Mouse (Mus musculus) heart, embryonic 16.5 days (tissue): ENCODE data around the gene Gli3. TPM values are rescaled to one million over a fixed set of nuclear protein-coding genes. Genes with fewer than 3 reads are reported as not detected.

ENCODE experiments used
- ATAC-seq: fragments of 200-750 bp; cut with Nextera tagmentation; replicated peaks from 2 replicates; pipeline ENCODE4 v1.8.0; 2017; ENCODE audit warnings: moderate number of reproducible peaks; ENCODE audit not compliant: insufficient read depth, low FRiP score; ENCODE audit errors: extremely low read depth
- H3K27ac ChIP-seq: fragments of 300-500 bp; sonication (generic); 2 replicates; pipeline ENCODE4 v1.5.1; 2014; ENCODE audit warnings: mild to moderate bottlenecking, low read length, control low read depth, moderate library complexity
- H3K27me3 ChIP-seq: fragments of 300-500 bp; sonication (generic); 2 replicates; pipeline ENCODE4 v1.6.1; 2014; ENCODE audit warnings: low read length, mixed read lengths; ENCODE audit not compliant: control insufficient read depth, insufficient read depth
- H3K36me3 ChIP-seq: fragments of 300-500 bp; sonication (generic); 2 replicates; pipeline ENCODE4 v1.6.1; 2014; ENCODE audit not compliant: control insufficient read depth, insufficient read depth
- H3K4me1 ChIP-seq: fragments of 300-500 bp; sonication (generic); 2 replicates; pipeline ENCODE4 v1.6.1; 2014; ENCODE audit warnings: low read length, mixed read lengths; ENCODE audit not compliant: control insufficient read depth, insufficient read depth
- H3K4me2 ChIP-seq: fragments of 300-500 bp; sonication (generic); 2 replicates; pipeline ENCODE4 v1.6.1; 2014; ENCODE audit warnings: low read depth, mild to moderate bottlenecking, control low read depth, low read length
- H3K4me3 ChIP-seq: fragments of 300-500 bp; sonication (generic); 2 replicates; pipeline ENCODE4 v1.5.1; 2014; ENCODE audit warnings: mild to moderate bottlenecking, control low read depth, low read length
- H3K9ac ChIP-seq: fragments of 300-500 bp; sonication (generic); 2 replicates; pipeline ENCODE4 v1.6.1; 2014; ENCODE audit warnings: low read length, control low read depth
- H3K9me3 ChIP-seq: fragments of 300-500 bp; sonication (generic); replicated peaks from 2 replicates; pipeline ENCODE4 v1.6.1; 2016; ENCODE audit warnings: low read length; ENCODE audit not compliant: control insufficient read depth
- WGBS: fragments of 180-500 bp; shearing (Covaris S2); extraction: QIAGEN DNeasy Blood & Tissue Kit; methylation state at CpG from one replicate; pipeline ENCODE4 v1.1.7; 2014; 5-methylcytosine and 5-hydroxymethylcytosine counted together
- polyA plus RNA-seq: library from polyadenylated mRNA; unstranded; fragments of >200 nt; fragmentation: Nextera tagmentation; extraction: Ambion mirVana; gene quantifications from 2 replicates; pipeline ENCODE4 v1.2.1, GENCODE M21; 2015

Gene Gli3
- 4.3 and 5.7 TPM in 2 replicates for polyA plus RNA-seq

GRCm38 (mm10) chr13:15462830-15463491 is at the start of gene Gli3:
Gli3 (plus strand) TSS chr13:15463235.
- Histone ChIP-seq H3K27me3 (peaks cover 35% of the 10 kb centered on the region), H3K9ac (peak within 1 kb of the TSS; percentile 84), H3K9me3 (no peaks in the 10 kb centered on the region), H3K4me2 (peak within 1 kb of the TSS; percentile 90), H3K36me3 (no peaks in the 10 kb centered on the region), H3K4me3 (peak within 1 kb of the TSS; percentile 75), H3K4me1 (0 out of 2 replicates have a peak, but pooled peaks cover 2% of the 10 kb centered on the region), H3K27ac (peak within 1 kb of the TSS; percentile 89)
- peak; percentile 90 for ATAC-seq
- WGBS = under 1% methylated on average over 67 of the region's 76 CpGs

DNA sequence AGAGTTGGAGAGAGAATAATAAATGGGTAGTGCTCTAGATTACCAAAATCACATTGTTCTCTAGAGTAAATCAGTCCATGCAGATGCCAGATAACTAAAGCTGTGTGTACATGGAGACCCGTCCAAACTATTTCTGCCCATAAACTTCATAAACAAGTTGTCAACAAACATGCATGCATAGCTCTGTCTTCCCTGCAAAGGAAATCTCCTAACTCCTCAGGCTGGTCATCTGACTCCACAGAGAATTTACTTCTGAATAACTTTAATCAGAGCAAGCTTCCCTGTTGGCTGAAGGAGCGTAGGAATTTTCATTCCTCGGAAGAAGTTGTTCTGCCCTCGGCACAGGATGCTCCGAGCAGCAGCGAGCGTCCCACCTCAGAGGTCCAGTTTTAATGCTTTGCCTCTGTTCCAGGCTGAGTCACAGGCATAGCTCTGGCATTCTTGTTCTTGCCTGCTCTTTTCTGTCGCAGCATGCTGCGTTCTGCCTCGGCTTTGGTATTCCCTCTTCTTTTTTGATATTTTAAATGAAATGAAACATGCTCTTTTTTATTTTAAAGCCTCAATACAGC is 41.8 kb upstream of the Gli3 start:
- H3K27me3 ChIP-seq = no peaks in the 10 kb centered on the region
- no peak for ATAC-seq
- 53% methylated on average over 10 of the region's 10 CpGs for WGBS
- H3K4me2 ChIP-seq = peak overlapping the region; percentile 3; the same call in 1 of the 2 replicates
- no peaks in the 10 kb centered on the region for H3K4me1 ChIP-seq
- no peak overlapping the region for H3K4me3 ChIP-seq
- H3K36me3 ChIP-seq = no peaks in the 10 kb centered on the region
- H3K27ac ChIP-seq = no peak overlapping the region
- no peaks in the 10 kb centered on the region for H3K9me3 ChIP-seq
- H3K9ac ChIP-seq = no peak overlapping the region

DNA sequence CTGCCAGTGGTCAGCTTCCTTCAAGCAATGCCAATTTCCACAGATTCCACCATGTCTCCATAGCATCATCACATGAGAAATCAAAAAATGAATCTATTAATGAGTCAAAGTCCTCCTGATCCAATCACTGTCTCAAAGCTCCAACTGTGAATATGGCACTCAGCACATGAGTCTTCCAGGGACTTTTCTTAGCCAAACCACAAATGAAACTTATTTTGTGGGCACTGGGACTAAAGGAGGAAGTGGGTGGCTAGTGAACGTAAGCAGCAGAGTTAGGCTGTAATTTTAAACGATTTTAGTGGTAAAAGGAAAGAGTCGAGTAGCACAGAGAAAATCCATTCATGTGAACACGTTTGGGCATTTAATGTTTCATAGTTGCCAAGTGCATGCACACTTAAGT is 21.0 kb upstream of the Gli3 start:
- WGBS = 74% methylated on average over 4 of the region's 4 CpGs
- H3K36me3 ChIP-seq = no peaks in the 10 kb centered on the region
- H3K27ac ChIP-seq = no peak overlapping the region
- no peaks in the 10 kb centered on the region for H3K4me1 ChIP-seq
- H3K4me3 ChIP-seq = no peak overlapping the region
- no peaks in the 10 kb centered on the region for H3K27me3 ChIP-seq
- H3K9me3 ChIP-seq = no peaks in the 10 kb centered on the region
- no peak overlapping the region for H3K4me2 ChIP-seq
- no peak overlapping the region for H3K9ac ChIP-seq
- no peak for ATAC-seq

DNA sequence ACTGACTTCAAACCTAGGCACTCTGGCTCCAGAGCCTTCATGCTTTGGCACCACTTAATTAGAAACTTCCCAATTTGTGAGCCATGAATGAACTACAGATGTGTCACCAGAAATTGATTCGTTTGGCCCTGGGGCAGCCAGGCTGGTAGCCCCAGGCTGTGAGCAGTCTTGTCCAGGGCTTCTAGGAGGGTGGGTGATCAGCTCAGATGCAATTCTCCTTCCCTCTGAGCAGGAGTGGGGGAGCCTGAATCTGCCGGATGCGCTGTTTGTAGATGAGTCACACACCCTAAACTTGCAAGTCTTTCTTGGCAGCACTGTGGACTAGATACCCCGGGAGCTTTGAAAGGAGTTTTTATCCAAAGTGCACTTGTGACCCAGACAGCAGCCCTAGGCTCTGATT is 18.7 kb upstream of the Gli3 start:
- WGBS = 41% methylated on average over 4 of the region's 4 CpGs
- ATAC-seq = no peak
- no peak overlapping the region for H3K9ac ChIP-seq
- H3K36me3 ChIP-seq = no peaks in the 10 kb centered on the region
- H3K4me1 ChIP-seq = no peaks in the 10 kb centered on the region
- H3K27ac ChIP-seq = no peak overlapping the region
- H3K4me2 ChIP-seq = no peak overlapping the region
- no peaks in the 10 kb centered on the region for H3K27me3 ChIP-seq
- no peaks in the 10 kb centered on the region for H3K9me3 ChIP-seq
- H3K4me3 ChIP-seq = no peak overlapping the region

- Histone ChIP-seq H3K4me2 (no peak overlapping the region), H3K9me3 (no peaks in the 10 kb centered on the region), H3K36me3 (no peaks in the 10 kb centered on the region), H3K4me3 (no peak overlapping the region), H3K27ac (no peak overlapping the region), H3K9ac (no peak overlapping the region), H3K27me3 (no peaks in the 10 kb centered on the region), H3K4me1 (no peaks in the 10 kb centered on the region)
- no peak for ATAC-seq
- 72% methylated on average over 2 of the region's 2 CpGs for WGBS
Measured at GRCm38 (mm10) chr13:15445591-15445990, 17.4 kb upstream of the Gli3 start.

DNA sequence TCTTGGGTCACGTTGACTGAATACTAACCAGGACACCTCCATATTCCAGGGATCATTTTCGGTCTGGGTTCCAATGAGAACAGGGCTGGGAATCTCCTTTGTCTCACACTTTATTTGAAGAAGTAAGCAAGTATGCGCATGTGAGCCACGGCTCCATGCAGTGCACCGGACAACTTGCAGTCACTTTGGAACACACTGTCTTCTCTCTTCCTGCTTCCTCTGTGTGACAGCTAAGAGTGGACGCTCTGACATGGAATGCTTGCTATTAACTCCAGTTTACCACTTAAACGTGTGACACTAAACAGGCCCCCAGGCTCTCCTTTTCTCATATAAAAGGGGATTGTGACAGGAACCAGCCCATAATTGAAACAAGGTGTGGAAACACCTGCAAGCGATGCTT is 17.0 kb upstream of the Gli3 start:
- Histone ChIP-seq H3K36me3 (no peaks in the 10 kb centered on the region), H3K27me3 (no peaks in the 10 kb centered on the region), H3K4me2 (no peak overlapping the region), H3K9me3 (no peaks in the 10 kb centered on the region), H3K4me3 (no peak overlapping the region), H3K9ac (no peak overlapping the region), H3K4me1 (no peaks in the 10 kb centered on the region), H3K27ac (no peak overlapping the region)
- ATAC-seq = no peak
- 52% methylated on average over 8 of the region's 8 CpGs for WGBS

- no peak for ATAC-seq
- H3K4me2 ChIP-seq = no peak overlapping the region
- WGBS = 57% methylated on average over 7 of the region's 7 CpGs
Measured at GRCm38 (mm10) chr13:15446782-15447564, 16.1 kb upstream of the Gli3 start.

DNA sequence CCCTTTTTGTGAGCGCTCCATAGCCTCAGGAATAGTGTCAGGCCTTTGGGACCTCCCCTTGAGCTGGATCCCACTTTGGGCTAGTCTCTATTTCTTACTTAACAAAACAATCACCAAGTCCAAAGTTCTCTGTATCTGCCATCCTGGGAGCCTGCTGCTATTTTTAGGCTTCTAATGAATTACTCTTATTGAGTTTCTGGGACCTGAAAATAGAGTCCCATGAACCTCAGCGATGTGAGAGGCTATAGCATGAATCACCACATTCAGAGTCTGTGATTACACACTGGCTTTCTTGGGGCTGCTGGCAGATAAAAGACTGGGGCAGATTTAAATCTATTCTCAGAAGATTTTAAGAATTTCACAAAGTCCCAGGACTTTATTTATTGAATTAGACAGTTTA is 12.1 kb upstream of the Gli3 start:
- Histone ChIP-seq H3K4me1 (no peaks in the 10 kb centered on the region), H3K9ac (no peak overlapping the region), H3K9me3 (no peaks in the 10 kb centered on the region), H3K4me2 (no peak overlapping the region), H3K4me3 (no peak overlapping the region), H3K36me3 (no peaks in the 10 kb centered on the region), H3K27me3 (no peaks in the 10 kb centered on the region), H3K27ac (no peak overlapping the region)
- ATAC-seq = no peak
- 48% methylated on average over 2 of the region's 2 CpGs for WGBS

More at GRCm38 (mm10) chr13:15446782-15447564, 16.1 kb upstream of the Gli3 start:
- Histone ChIP-seq H3K4me3 (no peak overlapping the region), H3K36me3 (no peaks in the 10 kb centered on the region), H3K4me1 (no peaks in the 10 kb centered on the region), H3K9me3 (no peaks in the 10 kb centered on the region), H3K27ac (no peak overlapping the region), H3K27me3 (no peaks in the 10 kb centered on the region), H3K9ac (no peak overlapping the region)

DNA sequence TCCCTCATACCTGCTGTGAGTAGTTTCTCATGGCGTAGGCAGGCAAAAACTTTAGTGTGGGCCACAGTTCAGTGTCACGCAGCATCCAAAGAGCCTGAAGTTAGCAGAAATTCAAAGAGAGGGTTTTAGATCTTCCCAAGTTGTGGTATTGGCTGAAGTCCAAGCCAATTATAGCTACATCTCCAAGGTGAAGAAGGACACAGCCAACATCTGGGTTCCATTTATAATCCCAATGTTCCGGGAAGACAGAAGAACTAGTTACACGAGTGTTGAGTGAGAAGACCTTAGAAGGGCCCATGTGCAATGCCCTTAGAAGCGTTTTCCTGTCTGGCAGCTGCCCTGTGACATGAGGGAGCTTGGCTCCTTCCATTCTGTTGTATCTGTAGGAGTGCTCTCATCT is 5.2 kb upstream of the Gli3 start:
- Histone ChIP-seq H3K4me3 (no peak overlapping the region), H3K9ac (no peak overlapping the region), H3K9me3 (no peaks in the 10 kb centered on the region), H3K36me3 (no peaks in the 10 kb centered on the region), H3K27ac (no peak overlapping the region), H3K4me1 (no peaks in the 10 kb centered on the region), H3K27me3 (peaks cover 15% of the 10 kb centered on the region), H3K4me2 (no peak overlapping the region)
- no peak for ATAC-seq
- WGBS = 67% methylated on average over 5 of the region's 5 CpGs
